In the genomic region with DNA sequence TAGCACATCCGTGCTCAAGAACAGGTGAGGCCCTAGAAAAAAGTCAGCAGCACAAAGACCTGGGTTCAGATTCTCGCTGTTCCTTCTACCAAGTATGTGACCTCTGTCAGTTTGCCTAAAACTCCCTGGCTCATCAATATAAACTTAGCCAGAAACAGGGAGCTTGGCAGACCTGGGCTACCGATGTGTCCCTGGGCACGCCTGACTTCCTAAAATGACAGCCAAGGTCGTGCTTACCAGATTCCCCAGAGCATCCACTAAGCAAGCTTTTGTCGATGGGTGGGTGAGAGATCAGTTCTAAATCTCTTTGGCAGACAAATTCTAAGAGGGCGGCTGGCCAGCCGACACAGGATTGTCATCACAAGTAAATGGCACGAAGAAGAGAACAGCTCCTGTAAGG, we compare ENCODE assay signal across 21 mouse cellular contexts. TPM values are rescaled to one million over a fixed set of nuclear protein-coding genes. Genes with fewer than 3 reads are reported as not detected.
"Had no signal": no experiment of that assay in that cellular context is flagged by ENCODE, and none has a peak within 500 bp of the region (broad histone marks: within the 10 kb centered on the region; RNA-seq: fewer than 3 reads in every experiment).

No protein-coding gene starts in this region.

- H3K36me3 ChIP-seq: kidney, embryonic 15.5 days; liver, embryonic 13.5 days; lung, embryonic 15.5 days; midbrain, embryonic 10.5 days; neural tube, embryonic 13.5 days; stomach, embryonic 15.5 days had no signal

- H3K9ac ChIP-seq: kidney, embryonic 15.5 days; liver, embryonic 13.5 days; lung, embryonic 15.5 days; neural tube, embryonic 13.5 days; stomach, embryonic 15.5 days had no signal

- H3K4me1 ChIP-seq: lung, embryonic 15.5 days; stomach, embryonic 15.5 days had no signal

- H3K27me3 ChIP-seq: stomach, embryonic 15.5 days had no signal

- H3K4me3 ChIP-seq: kidney, embryonic 15.5 days; left cerebral cortex, adult 2 months; liver, embryonic 13.5 days; lung, embryonic 15.5 days; megakaryocyte, embryonic 14.5 days; midbrain, embryonic 10.5 days; neural tube, embryonic 13.5 days; stomach, embryonic 15.5 days had no signal

- DNase-seq: kidney, postnatal 10 days; kidney, postnatal 36 days; layer of hippocampus, postnatal 36 days; liver, embryonic 13.5 days; lung, postnatal 36 days; midbrain, embryonic 14.5 days; retina, postnatal 1 day; right cerebral cortex, postnatal 25 days; spleen, adult 18-20 months; thymus, postnatal 25 days had no signal

- ATAC-seq: intestine, postnatal 0 days had no signal

- H3K9me3 ChIP-seq: kidney, embryonic 15.5 days; liver, embryonic 13.5 days; lung, embryonic 15.5 days; megakaryocyte, embryonic 14.5 days; midbrain, embryonic 10.5 days; neural tube, embryonic 13.5 days; stomach, embryonic 15.5 days had no signal

- H3K4me2 ChIP-seq: kidney, embryonic 15.5 days; liver, embryonic 13.5 days; lung, embryonic 15.5 days; neural tube, embryonic 13.5 days; stomach, embryonic 15.5 days had no signal

- H3K27ac ChIP-seq: kidney, embryonic 15.5 days; left cerebral cortex, adult 2 months; liver, embryonic 13.5 days; lung, embryonic 15.5 days; midbrain, embryonic 10.5 days; neural tube, embryonic 13.5 days; stomach, embryonic 15.5 days had no signal

RNA-seq across cellular contexts. Expression of a gene that starts 6.7 kb away (rescaled TPM):
- total RNA-seq: neutrophil, adult 5-6 weeks had no signal
- polyA plus RNA-seq: midbrain, embryonic 14.5 days had no signal

RNA-seq across cellular contexts. Expression of a gene that starts 23.1 kb away (rescaled TPM):
- total RNA-seq: layer of hippocampus, adult 8-10 months; layer of hippocampus, postnatal 36 days; left cerebral cortex, adult 2 months; left cerebral cortex, postnatal 36 days; neutrophil, adult 5-6 weeks had no signal
- polyA plus RNA-seq: liver, embryonic 13.5 days; midbrain, embryonic 10.5 days had no signal
